Mouse (Mus musculus): ENCODE measurements around the gene Ccdc78. TPM values are rescaled to one million over a fixed set of nuclear protein-coding genes. Genes with fewer than 3 reads are reported as not detected.
A peak's percentile ranks its signal among the peaks of the same experiment; 100 is the strongest.
"Not testable (repeated sequence)": the region's sequence is repeated elsewhere in the genome, so short reads cannot be mapped to it uniquely, and the experiment has no call there.

Gene Ccdc78
- polyA plus RNA-seq, 1 experiment, result 0.08 TPM

- H3ac ChIP-seq (ENCODE audit: control insufficient read depth, insufficient read length), result no peak overlapping the region
Measured at GRCm38 (mm10) chr17:25802825-25803517, 16.6 kb downstream of the Ccdc78 start.

GRCm38 (mm10) chr17:25806507-25806906, 20.1 kb downstream of the Ccdc78 start:
- Histone ChIP-seq H3ac (ENCODE audit: control insufficient read depth, insufficient read length) (no peak overlapping the region), H3K36me3 (ENCODE audit: control insufficient read depth, insufficient read depth) (no peaks in the 10 kb centered on the region), H3K27me3 (ENCODE audit: control insufficient read depth, insufficient read depth, insufficient read length) (no peaks in the 10 kb centered on the region), H3K4me2 (ENCODE audit: low read depth) (no peak overlapping the region), H3K79me2 (ENCODE audit: control insufficient read depth, insufficient read depth) (no peaks in the 10 kb centered on the region), H3K4me3 (no peak overlapping the region)
- TF ChIP-seq MYOD1 (IDR thresholded peaks at IDR 0.05; ENCODE audit: control insufficient read depth in 1 of 3, insufficient read length in 2 of 3, low read depth in 2 of 3) (no peak), E2F4 (IDR thresholded peaks at IDR 0.05; ENCODE audit: insufficient read depth) (no peak), MYOG (IDR thresholded peaks at IDR 0.05; ENCODE audit: control insufficient read depth in 1 of 3, insufficient read depth in 1 of 3, insufficient read length in 2 of 3, low read depth in 2 of 3) (no peak), CEBPB (IDR thresholded peaks at IDR 0.05; ENCODE audit: insufficient read depth, poor library complexity, severe bottlenecking) (no peak), MAX (IDR thresholded peaks at IDR 0.05; ENCODE audit: low read depth) (no peak), TCF12 (IDR thresholded peaks at IDR 0.05; ENCODE audit: insufficient read depth, poor library complexity, severe bottlenecking) (no peak), TCF3 (IDR thresholded peaks at IDR 0.05; ENCODE audit: insufficient read length, low read depth) (no peak), REST (IDR thresholded peaks at IDR 0.05; ENCODE audit: insufficient read depth, insufficient read length) (no peak), USF1 (IDR thresholded peaks at IDR 0.05; ENCODE audit: low read depth) (no peak), SRF (IDR thresholded peaks at IDR 0.05; ENCODE audit: control insufficient read depth, insufficient read length, low read depth) (no peak), POLR2A (IDR thresholded peaks at IDR 0.05; ENCODE audit: insufficient read length, low read depth) (no peak), POLR2AphosphoS2 (IDR thresholded peaks at IDR 0.05; ENCODE audit: insufficient read length, low read depth) (no peak)

More at GRCm38 (mm10) chr17:25802825-25803517, 16.6 kb downstream of the Ccdc78 start:
- Histone ChIP-seq H3K27me3 (ENCODE audit: control insufficient read depth, insufficient read depth, insufficient read length) (no peaks in the 10 kb centered on the region), H3K4me2 (ENCODE audit: low read depth) (no peak overlapping the region), H3K36me3 (ENCODE audit: control insufficient read depth, insufficient read depth) (no peaks in the 10 kb centered on the region), H3K4me3 (no peak overlapping the region), H3K79me2 (ENCODE audit: control insufficient read depth, insufficient read depth) (no peaks in the 10 kb centered on the region)
- TF ChIP-seq REST (IDR thresholded peaks at IDR 0.05; ENCODE audit: insufficient read depth, insufficient read length), result no peak
- TF ChIP-seq USF1 (IDR thresholded peaks at IDR 0.05; ENCODE audit: low read depth), result peak; percentile 12
- TF ChIP-seq POLR2AphosphoS2 (IDR thresholded peaks at IDR 0.05; ENCODE audit: insufficient read length, low read depth), result no peak
- TF ChIP-seq TCF12 (IDR thresholded peaks at IDR 0.05; ENCODE audit: insufficient read depth, poor library complexity, severe bottlenecking), result no peak
- peak in 2 of 3 experiments; percentile 53 to 69 for TF ChIP-seq MYOD1 (IDR thresholded peaks at IDR 0.05; ENCODE audit: control insufficient read depth in 1 of 3, insufficient read length in 2 of 3, low read depth in 2 of 3)
- TF ChIP-seq MYOG (IDR thresholded peaks at IDR 0.05; ENCODE audit: control insufficient read depth in 1 of 3, insufficient read depth in 1 of 3, insufficient read length in 2 of 3, low read depth in 2 of 3), result peak in 2 of 3 experiments; percentile 29 to 36
- TF ChIP-seq E2F4 (IDR thresholded peaks at IDR 0.05; ENCODE audit: insufficient read depth), result no peak

- not testable (repeated sequence) for H3K4me3 ChIP-seq; H3K79me2 ChIP-seq (ENCODE audit: control insufficient read depth, insufficient read depth); H3ac ChIP-seq (ENCODE audit: control insufficient read depth, insufficient read length); H3K27me3 ChIP-seq (ENCODE audit: control insufficient read depth, insufficient read depth, insufficient read length); H3K36me3 ChIP-seq (ENCODE audit: control insufficient read depth, insufficient read depth); H3K4me2 ChIP-seq (ENCODE audit: low read depth)
Measured at GRCm38 (mm10) chr17:25807452-25807851, 21.1 kb downstream of the Ccdc78 start.

GRCm38 (mm10) chr17:25808028-25808427, 21.6 kb downstream of the Ccdc78 start:
- H3K27me3 ChIP-seq (ENCODE audit: control insufficient read depth, insufficient read depth, insufficient read length), result no peaks in the 10 kb centered on the region
- peak overlapping the region; percentile 38 for H3ac ChIP-seq (ENCODE audit: control insufficient read depth, insufficient read length)
- H3K4me3 ChIP-seq, result peak overlapping the region; percentile 26
- H3K36me3 ChIP-seq (ENCODE audit: control insufficient read depth, insufficient read depth), result no peaks in the 10 kb centered on the region
- TF ChIP-seq MYOG (IDR thresholded peaks at IDR 0.05; ENCODE audit: control insufficient read depth in 1 of 3, insufficient read depth in 1 of 3, insufficient read length in 2 of 3, low read depth in 2 of 3) (no peak), REST (IDR thresholded peaks at IDR 0.05; ENCODE audit: insufficient read depth, insufficient read length) (no peak), CEBPB (IDR thresholded peaks at IDR 0.05; ENCODE audit: insufficient read depth, poor library complexity, severe bottlenecking) (no peak), MAX (IDR thresholded peaks at IDR 0.05; ENCODE audit: low read depth) (no peak), TCF3 (IDR thresholded peaks at IDR 0.05; ENCODE audit: insufficient read length, low read depth) (no peak), POLR2A (IDR thresholded peaks at IDR 0.05; ENCODE audit: insufficient read length, low read depth) (no peak), USF1 (IDR thresholded peaks at IDR 0.05; ENCODE audit: low read depth) (no peak), POLR2AphosphoS2 (IDR thresholded peaks at IDR 0.05; ENCODE audit: insufficient read length, low read depth) (no peak), TCF12 (IDR thresholded peaks at IDR 0.05; ENCODE audit: insufficient read depth, poor library complexity, severe bottlenecking) (no peak)
- no peaks in the 10 kb centered on the region for H3K79me2 ChIP-seq (ENCODE audit: control insufficient read depth, insufficient read depth)
- peak overlapping the region; percentile 77 for H3K4me2 ChIP-seq (ENCODE audit: low read depth)

- TF ChIP-seq POLR2A (IDR thresholded peaks at IDR 0.05; ENCODE audit: insufficient read length, low read depth), result peak; percentile 43
- no peak for TF ChIP-seq MAX (IDR thresholded peaks at IDR 0.05; ENCODE audit: low read depth)
- no peaks in the 10 kb centered on the region for H3K27me3 ChIP-seq (ENCODE audit: control insufficient read depth, insufficient read depth, insufficient read length)
Measured at GRCm38 (mm10) chr17:25808789-25809605, 22.6 kb downstream of the Ccdc78 start, which contains the start of gene Fbxl16. Gene Fbxl16, plus strand, starts transcription at chr17:25809085.

More at GRCm38 (mm10) chr17:25808789-25809605, 22.6 kb downstream of the Ccdc78 start, which contains the start of gene Fbxl16:
- no peaks in the 10 kb centered on the region for H3K36me3 ChIP-seq (ENCODE audit: control insufficient read depth, insufficient read depth)
- H3K4me3 ChIP-seq, result peak within 1 kb of the TSS; percentile 26
- peak within 1 kb of the TSS; percentile 38 for H3ac ChIP-seq (ENCODE audit: control insufficient read depth, insufficient read length)
- no peaks in the 10 kb centered on the region for H3K79me2 ChIP-seq (ENCODE audit: control insufficient read depth, insufficient read depth)
- H3K4me2 ChIP-seq (ENCODE audit: low read depth), result peak within 1 kb of the TSS; percentile 77
